Mouse (Mus musculus): Measurements from ENCODE around the gene Vhl.

GRCm38 (mm10) chr6:113659648-113660491, 36.1 kb downstream of the Vhl start:
- no peak for TF ChIP-seq CTCF (IDR thresholded peaks at IDR 0.05; ENCODE audit: low read depth, low read length)
- no peak for TF ChIP-seq POLR2A (IDR thresholded peaks at IDR 0.05; ENCODE audit: borderline replicate concordance, low read depth, low read length)
